Mouse (Mus musculus) liver, embryonic 12.5 days (tissue): ENCODE measurements around the gene Emc10. TPM values are rescaled to one million over a fixed set of nuclear protein-coding genes. Genes with fewer than 3 reads are reported as not detected.

ENCODE experiments used
- ATAC-seq: fragments of 200-750 bp; cut with Nextera tagmentation; 2 replicates; pipeline ENCODE4 v1.8.0; 2017; ENCODE audit warnings: moderate number of reproducible peaks, mild to moderate bottlenecking, moderate library complexity
- H3K27ac ChIP-seq: fragments of 300-500 bp; sonication (generic); 2 replicates; pipeline ENCODE4 v1.5.1; 2016; ENCODE audit warnings: mild to moderate bottlenecking
- H3K27me3 ChIP-seq: fragments of 300-500 bp; sonication (generic); replicated peaks from 2 replicates; pipeline ENCODE4 v1.6.1; 2016; ENCODE audit warnings: mild to moderate bottlenecking, moderate library complexity
- H3K36me3 ChIP-seq: fragments of 300-500 bp; sonication (generic); 2 replicates; pipeline ENCODE4 v1.6.1; 2016; ENCODE audit warnings: mild to moderate bottlenecking, moderate library complexity
- H3K4me1 ChIP-seq: fragments of 300-500 bp; sonication (generic); 2 replicates; pipeline ENCODE4 v1.6.1; 2016
- H3K4me2 ChIP-seq: fragments of 300-500 bp; sonication (generic); 2 replicates; pipeline ENCODE4 v1.6.1; 2016; ENCODE audit warnings: mild to moderate bottlenecking, moderate library complexity
- H3K4me3 ChIP-seq: fragments of 300-500 bp; sonication (generic); 2 replicates; pipeline ENCODE4 v1.5.1; 2016; ENCODE audit warnings: mild to moderate bottlenecking, moderate library complexity
- H3K9ac ChIP-seq: fragments of 300-500 bp; sonication (generic); 2 replicates; pipeline ENCODE4 v1.6.1; 2016; ENCODE audit warnings: mild to moderate bottlenecking, moderate library complexity
- H3K9me3 ChIP-seq: fragments of 300-500 bp; sonication (generic); replicated peaks from 2 replicates; pipeline ENCODE4 v1.6.1; 2016; ENCODE audit warnings: mild to moderate bottlenecking, moderate library complexity
- WGBS: fragments of 180-500 bp; shearing (Covaris S2); methylation state at CpG from one replicate; pipeline ENCODE4 v1.1.7; 2016; ENCODE audit not compliant: insufficient replicate concordance; 5-methylcytosine and 5-hydroxymethylcytosine counted together
- polyA plus RNA-seq: library from polyadenylated mRNA; unstranded; fragments of >200 nt; fragmentation: Nextera tagmentation; extraction: Ambion mirVana; gene quantifications from 2 replicates; pipeline ENCODE4 v1.2.1, GENCODE M21; 2016

Gene Emc10
- polyA plus RNA-seq: 70.6 and 74.8 TPM in 2 replicates

GRCm38 (mm10) chr7:44495992-44496770 lies at the start of gene Emc10, which contains the start of gene Fam71e1:
Gene Emc10, minus strand, starts transcription at chr7:44496529.
Gene Fam71e1, plus strand, starts transcription at chr7:44496581.
- Histone ChIP-seq H3K4me3 (peak within 1 kb of the TSS; percentile 74), H3K36me3 (peaks cover 36% of the 10 kb centered on the region), H3K27ac (peak within 1 kb of the TSS; percentile 94), H3K4me2 (peak within 1 kb of the TSS; percentile 91), H3K9ac (peak within 1 kb of the TSS; percentile 82), H3K27me3 (peaks cover 28% of the 10 kb centered on the region), H3K4me1 (peaks cover 34% of the 10 kb centered on the region), H3K9me3 (no peaks in the 10 kb centered on the region)
- under 1% methylated on average over 58 of the region's 58 CpGs for WGBS
- peak; percentile 94 for ATAC-seq

GRCm38 (mm10) chr7:44543071-44543470 lies 46.7 kb upstream of the Emc10 start:
- Histone ChIP-seq H3K4me2 (no peak overlapping the region), H3K27ac (no peak overlapping the region), H3K9me3 (no peaks in the 10 kb centered on the region), H3K4me3 (no peak overlapping the region), H3K9ac (no peak overlapping the region), H3K36me3 (peaks cover 84% of the 10 kb centered on the region), H3K27me3 (no peaks in the 10 kb centered on the region), H3K4me1 (peaks cover 15% of the 10 kb centered on the region)
- no peak for ATAC-seq
- WGBS: 86% methylated on average over 12 of the region's 12 CpGs

- no peak overlapping the region for H3K4me3 ChIP-seq
- no peaks in the 10 kb centered on the region for H3K27me3 ChIP-seq
- H3K4me2 ChIP-seq: no peak overlapping the region
- peaks cover 89% of the 10 kb centered on the region for H3K36me3 ChIP-seq
- 88% methylated on average over 11 of the region's 11 CpGs for WGBS
- H3K9me3 ChIP-seq: no peaks in the 10 kb centered on the region
- no peak for ATAC-seq
- peaks cover 10% of the 10 kb centered on the region for H3K4me1 ChIP-seq
- no peak overlapping the region for H3K9ac ChIP-seq
- H3K27ac ChIP-seq: no peak overlapping the region
Observed at GRCm38 (mm10) chr7:44542555-44542954, 46.2 kb upstream of the Emc10 start.

GRCm38 (mm10) chr7:44538756-44539624 lies 42.7 kb upstream of the Emc10 start:
- peaks cover 98% of the 10 kb centered on the region for H3K36me3 ChIP-seq
- 90% methylated on average over 41 of the region's 41 CpGs for WGBS

GRCm38 (mm10) chr7:44537496-44537895 lies 41.2 kb upstream of the Emc10 start:
- WGBS: 86% methylated on average over 13 of the region's 13 CpGs

More at GRCm38 (mm10) chr7:44538756-44539624, 42.7 kb upstream of the Emc10 start:
- H3K4me2 ChIP-seq: no peak overlapping the region
- no peak for ATAC-seq
- no peak overlapping the region for H3K9ac ChIP-seq
- no peaks in the 10 kb centered on the region for H3K4me1 ChIP-seq
- H3K27me3 ChIP-seq: no peaks in the 10 kb centered on the region
- H3K27ac ChIP-seq: no peak overlapping the region
- H3K4me3 ChIP-seq: no peak overlapping the region
- H3K9me3 ChIP-seq: no peaks in the 10 kb centered on the region

GRCm38 (mm10) chr7:44537009-44537408 lies 40.7 kb upstream of the Emc10 start:
- Histone ChIP-seq H3K9me3 (no peaks in the 10 kb centered on the region), H3K9ac (no peak overlapping the region), H3K4me1 (peaks cover 13% of the 10 kb centered on the region), H3K36me3 (peaks cover 100% of the 10 kb centered on the region), H3K4me2 (no peak overlapping the region), H3K27me3 (no peaks in the 10 kb centered on the region), H3K27ac (no peak overlapping the region), H3K4me3 (no peak overlapping the region)
- no peak for ATAC-seq
- 79% methylated on average over 7 of the region's 7 CpGs for WGBS

More at GRCm38 (mm10) chr7:44537496-44537895, 41.2 kb upstream of the Emc10 start:
- Histone ChIP-seq H3K4me3 (no peak overlapping the region), H3K9ac (no peak overlapping the region), H3K36me3 (peaks cover 100% of the 10 kb centered on the region), H3K4me2 (no peak overlapping the region), H3K9me3 (no peaks in the 10 kb centered on the region), H3K27me3 (no peaks in the 10 kb centered on the region), H3K27ac (no peak overlapping the region), H3K4me1 (peaks cover 9% of the 10 kb centered on the region)
- ATAC-seq: no peak

GRCm38 (mm10) chr7:44536590-44536968 lies 40.2 kb upstream of the Emc10 start:
- H3K4me3 ChIP-seq: no peak overlapping the region
- no peaks in the 10 kb centered on the region for H3K9me3 ChIP-seq
- WGBS: 83% methylated on average over 6 of the region's 6 CpGs
- H3K27me3 ChIP-seq: no peaks in the 10 kb centered on the region
- H3K9ac ChIP-seq: no peak overlapping the region
- ATAC-seq: no peak
- peaks cover 97% of the 10 kb centered on the region for H3K36me3 ChIP-seq
- no peak overlapping the region for H3K4me2 ChIP-seq
- H3K27ac ChIP-seq: no peak overlapping the region
- peaks cover 15% of the 10 kb centered on the region for H3K4me1 ChIP-seq

- Histone ChIP-seq H3K4me2 (no peak overlapping the region), H3K9ac (no peak overlapping the region), H3K9me3 (no peaks in the 10 kb centered on the region), H3K4me3 (no peak overlapping the region), H3K36me3 (peaks cover 90% of the 10 kb centered on the region), H3K27ac (no peak overlapping the region), H3K27me3 (no peaks in the 10 kb centered on the region; the same call in 1 of the 2 replicates), H3K4me1 (peaks cover 15% of the 10 kb centered on the region)
- 91% methylated on average over 27 of the region's 27 CpGs for WGBS
- no peak for ATAC-seq
Observed at GRCm38 (mm10) chr7:44535657-44536589, 39.6 kb upstream of the Emc10 start.

GRCm38 (mm10) chr7:44534656-44535441 lies 38.5 kb upstream of the Emc10 start:
- H3K4me1 ChIP-seq: peaks cover 15% of the 10 kb centered on the region
- 88% methylated on average over 18 of the region's 19 CpGs for WGBS
- no peak overlapping the region for H3K4me3 ChIP-seq
- ATAC-seq: no peak
- peaks cover 80% of the 10 kb centered on the region for H3K36me3 ChIP-seq
- no peak overlapping the region for H3K27ac ChIP-seq
- H3K27me3 ChIP-seq: no peaks in the 10 kb centered on the region; the same call in 1 of the 2 replicates
- no peak overlapping the region for H3K4me2 ChIP-seq
- H3K9ac ChIP-seq: no peak overlapping the region
- H3K9me3 ChIP-seq: no peaks in the 10 kb centered on the region

GRCm38 (mm10) chr7:44534242-44534641 lies 37.9 kb upstream of the Emc10 start:
- Histone ChIP-seq H3K4me2 (no peak overlapping the region), H3K4me1 (peaks cover 15% of the 10 kb centered on the region), H3K4me3 (no peak overlapping the region), H3K9me3 (no peaks in the 10 kb centered on the region), H3K27me3 (peaks cover 5% of the 10 kb centered on the region; the same call in 1 of the 2 replicates), H3K9ac (no peak overlapping the region), H3K27ac (no peak overlapping the region), H3K36me3 (peaks cover 74% of the 10 kb centered on the region)
- 81% methylated on average over 13 of the region's 13 CpGs for WGBS
- ATAC-seq: no peak; the same call in 1 of the 2 replicates

GRCm38 (mm10) chr7:44533746-44534045 lies 37.4 kb upstream of the Emc10 start:
- H3K4me1 ChIP-seq: peaks cover 15% of the 10 kb centered on the region
- no peak overlapping the region for H3K9ac ChIP-seq
- no peak overlapping the region for H3K4me2 ChIP-seq
- ATAC-seq: no peak
- H3K27me3 ChIP-seq: peaks cover 11% of the 10 kb centered on the region; the same call in 1 of the 2 replicates
- H3K4me3 ChIP-seq: no peak overlapping the region
- 88% methylated on average over 12 of the region's 12 CpGs for WGBS
- no peaks in the 10 kb centered on the region for H3K9me3 ChIP-seq
- peaks cover 68% of the 10 kb centered on the region for H3K36me3 ChIP-seq
- no peak overlapping the region for H3K27ac ChIP-seq
